Mouse (Mus musculus) granulocyte monocyte progenitor cell, adult 5-6 weeks (primary cell): ENCODE measurements at regions not wholly inside any gene's neighbourhood (a gene's known extent, or its start where the extent isn't known, plus 50 kb on each side); places are given as distances from the start of the nearest gene placed in this dataset.

ENCODE experiments used
- ATAC-seq: replicated peaks from 2 replicates; pipeline ENCODE4 v1.8.0; 2016; ENCODE audit warnings: mild to moderate bottlenecking, moderate TSS enrichment, inconsistent platforms; ENCODE audit not compliant: poor library complexity, severe bottlenecking

- no peak for ATAC-seq
These were observed 565.9 kb downstream of the Plekhb2 start for GRCm38 (mm10) chr1:35415646-35416045.

DNA sequence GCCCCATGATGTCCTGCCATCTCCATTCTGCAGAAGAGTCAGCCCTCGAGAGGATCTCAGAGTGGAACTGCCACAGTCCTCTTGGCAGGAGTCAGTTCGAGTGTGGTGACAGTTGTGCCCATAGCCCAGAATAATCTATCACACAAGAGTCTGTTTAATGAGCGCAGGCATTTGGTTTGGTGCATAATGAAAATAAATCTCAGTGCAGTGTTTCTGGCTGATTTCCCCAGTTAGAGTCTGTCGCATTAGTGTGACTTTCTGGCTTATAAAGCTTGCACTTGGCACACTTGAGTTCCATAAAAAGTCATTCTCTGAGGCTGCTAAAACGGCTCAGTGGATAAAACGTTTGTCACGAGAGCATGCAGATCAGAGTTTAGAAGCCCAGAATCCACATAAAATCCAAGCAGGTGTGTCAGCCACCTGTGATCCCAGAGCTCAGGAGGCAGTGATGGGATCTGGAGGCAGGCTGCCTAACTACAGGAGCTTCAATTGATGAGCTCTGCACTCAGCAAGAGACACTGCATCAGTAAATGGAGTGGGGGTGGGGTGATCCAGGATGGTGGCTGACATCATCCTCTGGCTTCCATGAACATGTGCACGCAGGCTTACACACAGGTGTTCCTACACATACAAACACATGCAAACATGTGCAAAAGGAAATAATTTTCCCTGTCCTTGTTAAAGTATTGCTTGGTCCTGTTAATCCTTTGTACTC, 578.5 kb downstream of the Plekhb2 start:
- ATAC-seq: no peak

DNA sequence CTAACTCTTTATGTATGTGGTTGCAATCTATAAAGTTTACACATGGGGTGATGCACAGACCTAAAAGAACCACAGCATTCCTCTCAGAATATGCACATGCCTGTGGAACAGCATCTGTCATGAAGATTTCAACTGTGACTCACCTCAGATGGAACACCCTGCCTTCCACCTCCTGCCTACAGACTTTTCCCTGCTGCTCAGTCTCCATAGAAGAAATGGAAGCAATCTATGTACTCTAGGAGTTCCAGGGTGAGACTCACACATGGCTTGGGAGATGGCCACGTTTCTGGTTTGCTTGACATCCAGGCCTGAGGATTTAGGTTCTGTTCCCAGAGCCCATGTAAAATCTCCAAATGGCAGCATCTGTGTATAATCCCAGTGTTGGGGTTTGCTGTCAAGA, 579.7 kb downstream of the Plekhb2 start:
- no peak for ATAC-seq

GRCm38 (mm10) chr1:35435721-35436120, 585.9 kb downstream of the Plekhb2 start:
- no peak for ATAC-seq

- ATAC-seq: no peak
These were observed 597.6 kb downstream of the Plekhb2 start for GRCm38 (mm10) chr1:35447345-35447744.

DNA sequence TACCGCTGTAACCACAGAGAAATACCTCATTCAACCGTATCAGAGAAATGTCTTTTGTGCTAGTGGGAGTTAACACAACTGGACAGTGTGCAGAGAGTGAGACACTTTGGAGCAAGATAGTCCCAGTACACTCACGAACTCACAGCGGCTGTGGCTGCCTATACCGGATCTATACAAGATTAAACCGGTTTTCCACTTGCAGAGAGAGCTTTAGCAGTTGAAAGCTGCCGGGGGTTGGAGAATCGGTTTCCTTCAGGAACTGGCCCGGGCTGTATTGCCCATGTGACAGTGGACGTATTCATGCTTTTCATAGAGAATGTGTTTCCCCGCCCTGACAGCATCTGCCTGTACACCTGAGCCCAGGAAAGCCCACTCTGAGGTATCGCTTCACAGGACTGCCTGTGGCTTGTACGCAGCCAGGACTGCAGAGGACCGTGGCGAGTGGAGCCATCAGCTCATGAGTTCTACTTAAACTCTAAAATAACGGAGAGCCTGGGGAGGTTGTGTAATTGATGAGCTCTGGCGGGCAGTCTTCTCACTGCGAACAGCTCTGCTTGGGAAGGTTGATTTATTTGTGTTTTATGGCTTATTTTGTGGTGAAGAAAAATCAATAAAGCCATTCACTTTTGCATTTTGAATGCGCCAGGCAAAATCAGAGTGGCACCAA, 602.8 kb downstream of the Plekhb2 start:
- no peak for ATAC-seq

GRCm38 (mm10) chr1:35457591-35457990, 607.8 kb downstream of the Plekhb2 start:
- no peak for ATAC-seq

GRCm38 (mm10) chr1:35465081-35465480, 603.1 kb upstream of the Hs6st1 start:
- ATAC-seq: no peak

- no peak for ATAC-seq
These were observed 598.9 kb upstream of the Hs6st1 start for GRCm38 (mm10) chr1:35469185-35469753.

GRCm38 (mm10) chr1:35478262-35478661, 589.9 kb upstream of the Hs6st1 start:
- ATAC-seq: no peak

GRCm38 (mm10) chr1:35495963-35496362, 572.2 kb upstream of the Hs6st1 start:
- no peak for ATAC-seq

DNA sequence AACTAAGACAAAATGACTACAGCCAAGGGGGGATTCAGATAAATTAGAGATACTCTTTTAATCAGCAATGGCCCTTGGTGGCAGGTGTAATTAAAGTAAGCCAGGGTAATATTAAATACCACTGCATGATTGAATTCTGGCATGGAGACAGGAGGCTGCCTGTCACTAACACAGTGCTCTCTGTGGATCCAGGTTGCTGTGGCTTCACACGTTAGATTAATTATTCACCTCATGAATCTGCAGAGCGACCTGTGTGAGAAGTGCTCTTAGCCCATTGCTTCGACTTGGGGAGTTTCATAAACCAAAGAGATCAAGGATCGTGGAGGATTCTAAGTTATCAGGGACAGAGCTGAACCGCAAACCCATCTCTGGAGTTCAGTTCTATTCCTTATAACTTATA, 545.2 kb upstream of the Hs6st1 start:
- ATAC-seq: no peak

DNA sequence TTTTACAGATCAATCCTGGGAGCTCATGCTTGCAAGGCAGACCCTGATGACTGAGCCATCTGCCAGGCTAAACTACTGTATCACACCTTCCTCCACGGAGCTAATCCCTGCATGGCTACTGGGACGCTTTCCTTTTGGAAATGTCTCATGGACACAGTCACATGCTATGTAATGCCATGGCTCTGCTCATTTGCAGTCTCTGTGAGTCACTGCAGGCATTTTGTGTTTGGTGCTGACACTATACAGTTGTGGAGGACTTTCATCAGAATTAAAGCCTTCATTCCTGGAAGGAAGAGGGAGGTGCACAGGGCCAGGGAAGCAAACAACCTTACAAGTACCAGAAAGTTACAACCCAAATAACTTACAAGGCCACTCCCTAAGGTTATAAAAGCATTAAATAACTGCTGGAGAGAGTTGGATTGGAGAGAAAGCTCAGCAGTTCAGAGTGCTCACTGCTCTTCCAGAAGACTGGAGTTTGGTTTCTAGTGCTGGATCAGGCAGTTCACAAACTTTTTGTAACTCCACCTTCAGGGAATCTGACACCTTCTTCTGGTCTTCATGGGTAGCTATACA, 544.3 kb upstream of the Hs6st1 start:
- no peak for ATAC-seq

GRCm38 (mm10) chr1:35524788-35525187, 543.4 kb upstream of the Hs6st1 start:
- no peak for ATAC-seq

GRCm38 (mm10) chr1:35527750-35528476, 540.3 kb upstream of the Hs6st1 start:
- ATAC-seq: no peak

DNA sequence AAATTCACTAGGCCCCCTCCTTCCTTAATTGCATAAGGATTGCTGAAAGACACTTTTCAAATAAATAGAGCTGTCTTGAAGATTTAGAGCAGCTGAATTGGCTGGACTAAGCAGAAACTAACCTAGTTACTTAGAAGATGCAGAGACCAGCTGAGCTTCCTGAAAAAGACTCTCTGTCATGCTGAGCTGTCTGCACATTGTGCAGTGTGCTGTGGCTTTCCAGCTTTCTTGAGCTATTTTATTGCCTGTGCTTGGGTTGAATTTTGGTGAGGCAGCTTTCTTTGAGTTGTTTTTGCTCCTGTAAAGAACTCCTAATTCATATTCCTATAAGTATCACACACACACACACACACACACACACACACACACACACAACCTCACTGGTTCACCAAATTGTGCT, 532.7 kb upstream of the Hs6st1 start:
- no peak for ATAC-seq

- ATAC-seq: no peak
These were observed 531.9 kb upstream of the Hs6st1 start for GRCm38 (mm10) chr1:35536276-35536675.

GRCm38 (mm10) chr1:35548845-35549244, 519.4 kb upstream of the Hs6st1 start:
- ATAC-seq: no peak

GRCm38 (mm10) chr1:35551503-35551902, 516.7 kb upstream of the Hs6st1 start:
- ATAC-seq: no peak

GRCm38 (mm10) chr1:35562786-35563185, 505.4 kb upstream of the Hs6st1 start:
- ATAC-seq: no peak

DNA sequence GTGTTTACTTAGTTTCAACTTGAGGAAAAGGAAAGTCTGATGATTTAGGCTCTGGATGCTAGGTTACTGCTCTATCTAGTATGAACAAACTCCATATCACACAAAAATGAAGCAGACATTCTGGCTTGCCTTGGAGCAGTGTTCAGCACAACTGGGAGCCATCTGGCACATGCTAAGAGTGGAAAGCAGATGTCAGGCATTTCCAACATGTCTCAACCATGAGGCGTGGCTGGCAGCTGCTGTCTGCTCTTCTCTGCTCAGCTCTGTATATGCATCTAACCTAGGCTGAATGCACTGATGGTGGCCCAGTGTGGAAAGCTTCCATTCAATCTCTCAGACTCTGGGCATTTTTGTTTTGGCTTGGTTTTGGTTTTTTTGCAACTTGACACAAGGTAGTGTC, 493.0 kb upstream of the Hs6st1 start:
- no peak for ATAC-seq
